Mouse (Mus musculus): ENCODE data around the gene Olfr1087.
"Not testable (repeated sequence)": the region's sequence is repeated elsewhere in the genome, so short reads cannot be mapped to it uniquely, and the experiment has no call there.

Olfr1087 gene

DNA sequence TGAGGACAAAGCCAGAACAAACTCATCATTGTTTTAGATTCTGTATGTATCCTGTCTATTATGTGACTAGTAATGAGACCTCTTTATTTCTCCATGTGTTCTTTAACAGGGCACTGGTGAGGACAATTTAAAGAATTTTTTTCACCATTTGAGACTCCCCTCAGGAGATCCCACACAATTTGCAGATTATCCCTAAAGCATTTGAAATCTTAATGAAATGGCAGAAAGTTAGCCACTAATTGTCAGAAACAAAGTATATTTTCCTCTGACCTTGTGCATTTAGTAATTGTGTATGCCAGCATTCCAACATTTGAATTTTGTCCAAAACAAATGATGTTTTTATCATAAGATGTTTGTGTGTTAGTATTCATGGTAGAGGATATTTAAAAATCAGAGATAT, at the start of gene Olfr1087:
Gene Olfr1087, minus strand, starts transcription at position 101 of the 400 bp plus-strand sequence.
- DNase-seq, result no peak

GRCm38 (mm10) chr2:86733601-86734000, 35.4 kb upstream of the Olfr1087 start, which contains the start of gene Olfr1089:
Olfr1089 (minus strand) TSS chr2:86733701.
- DNase-seq, result no peak

DNA sequence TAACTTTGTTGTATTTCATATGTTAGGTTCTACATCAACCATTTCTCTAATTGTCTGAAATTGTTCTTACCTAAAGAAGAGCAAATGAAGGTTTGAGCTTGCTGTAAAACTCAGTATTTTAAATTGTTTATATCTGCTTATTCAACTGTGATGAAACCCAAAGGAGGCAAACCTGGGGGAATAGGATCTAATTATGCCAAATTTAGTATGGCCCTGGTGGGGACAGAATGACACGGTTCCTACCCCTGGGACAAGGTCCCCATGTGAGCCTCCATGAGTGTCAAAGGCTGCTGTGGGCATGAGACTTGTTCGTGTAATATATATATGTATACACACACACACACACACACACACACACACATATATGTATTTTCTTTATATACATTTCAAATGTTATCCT, 18.2 kb downstream of the Olfr1087 start, which contains the start of gene Olfr1086:
Gene Olfr1086, minus strand, starts transcription at position 101 of the 400 bp plus-strand sequence.
- DNase-seq, result no peak

DNA sequence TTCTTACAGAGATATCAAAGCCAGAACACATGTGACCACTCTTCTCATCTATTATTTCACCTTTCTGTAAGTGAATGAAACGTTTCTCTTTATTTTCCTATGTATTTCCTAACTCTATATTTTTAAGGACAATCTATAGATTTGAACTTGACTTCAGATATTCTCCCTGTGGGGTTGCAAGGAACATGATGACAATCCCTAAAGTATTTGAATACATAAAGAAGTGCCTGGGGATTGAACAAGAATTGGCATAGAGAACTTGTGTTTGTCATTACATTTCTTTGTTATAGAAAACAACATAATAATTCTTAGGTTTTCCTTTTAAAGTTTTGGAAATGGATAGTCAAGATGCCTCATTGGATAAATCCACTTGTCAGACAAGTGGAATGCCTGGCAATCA, 36.3 kb downstream of the Olfr1087 start, which contains the start of gene Olfr1085:
Gene Olfr1085, minus strand, starts transcription at position 101 of the 400 bp plus-strand sequence.
- DNase-seq, result no peak

DNA sequence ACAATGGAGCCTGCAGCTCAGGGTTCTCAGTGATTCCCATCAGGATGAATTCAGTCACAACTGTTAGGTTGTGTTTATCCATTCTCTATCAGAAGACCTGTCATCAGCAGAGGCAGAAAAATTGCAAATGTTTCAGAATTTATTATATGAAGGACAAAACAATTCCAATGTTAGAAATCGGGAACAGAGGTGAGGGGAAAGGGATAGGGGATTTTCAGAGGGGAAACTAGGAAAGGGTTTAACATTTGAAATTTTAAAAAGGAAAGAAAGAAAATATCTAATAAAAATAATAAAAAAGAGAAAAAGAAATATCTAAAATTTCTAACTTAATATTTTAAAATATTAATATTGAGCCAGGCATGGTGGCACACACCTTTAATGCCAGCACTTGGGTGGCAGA, 58.6 kb downstream of the Olfr1087 start, which contains the start of gene Olfr1084:
Gene Olfr1084, minus strand, starts transcription at position 101 of the 400 bp plus-strand sequence.
- DNase-seq, result not testable (repeated sequence)

Measured in embryo, embryonic 11 days (tissue).